Mouse (Mus musculus) frontal cortex, postnatal 36 days (tissue): ENCODE measurements around the gene Glis3.

ENCODE experiments used
- DNase-seq, 2 experiments: peaks; one replicate each; pipeline ENCODE4 v3.0.0; 2022; ENCODE audit warnings: low spot score in 2 of 2

Gene Glis3

DNA sequence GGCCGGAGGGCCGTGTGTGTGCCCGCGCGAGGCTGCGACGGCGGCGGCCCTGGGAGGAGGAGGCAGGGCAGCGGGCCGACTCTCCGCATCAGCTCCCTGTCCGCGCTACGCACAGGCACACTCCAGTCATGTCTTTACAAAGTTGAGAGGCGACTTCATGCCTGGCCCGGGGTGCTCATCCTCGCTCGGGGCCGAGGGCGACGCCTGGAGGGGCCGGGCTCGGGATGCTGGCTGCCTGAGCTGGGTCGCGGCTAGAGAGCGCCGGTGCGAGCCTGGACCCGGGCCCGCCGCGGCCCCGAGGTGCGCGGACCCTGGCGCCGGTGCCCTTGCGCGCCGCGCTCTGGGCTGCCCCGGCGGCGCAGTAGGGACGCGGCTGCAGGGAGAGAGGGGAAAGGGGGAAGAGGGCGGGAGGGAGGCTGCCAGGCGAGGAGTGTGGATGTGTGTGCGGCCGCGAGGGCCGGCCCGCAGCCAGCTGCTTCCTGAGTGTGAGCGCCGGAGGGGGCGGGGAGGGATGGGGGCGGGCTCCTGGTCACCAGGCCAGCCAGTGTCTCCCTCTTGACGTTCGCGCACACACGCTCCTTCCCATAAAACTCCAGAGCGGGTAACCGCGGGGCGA is at the start of gene Glis3:
TSS of gene Glis3 (minus strand) at position 302 of the 616 bp plus-strand sequence.
- peak in 1 of 2 experiments; percentile 13 for DNase-seq

- peak; percentile 64 to 87 for DNase-seq
Observed at GRCm38 (mm10) chr19:28726161-28726880, 46.4 kb upstream of the Glis3 start.

- no peak for DNase-seq
Observed at GRCm38 (mm10) chr19:28724641-28725040, 44.8 kb upstream of the Glis3 start.

DNA sequence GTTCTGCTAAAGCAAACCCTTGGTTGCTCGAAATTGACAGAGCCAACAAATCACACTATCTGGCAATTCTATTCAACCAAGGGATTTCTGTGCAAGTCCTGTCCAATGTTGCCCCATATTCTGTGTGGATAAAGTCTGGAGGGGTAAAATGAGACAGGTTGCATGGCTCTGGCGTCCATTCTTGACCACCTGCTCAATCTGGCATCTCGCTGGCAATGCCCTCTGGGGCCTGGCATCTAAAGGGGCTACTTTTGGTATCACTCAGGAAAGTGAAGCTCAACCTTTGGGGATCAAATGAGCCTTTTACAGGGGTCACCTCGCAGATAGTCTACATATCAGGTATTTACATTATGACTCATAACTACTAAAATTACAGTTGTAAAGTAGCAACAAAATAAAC is 42.7 kb upstream of the Glis3 start:
- DNase-seq, result no peak

DNA sequence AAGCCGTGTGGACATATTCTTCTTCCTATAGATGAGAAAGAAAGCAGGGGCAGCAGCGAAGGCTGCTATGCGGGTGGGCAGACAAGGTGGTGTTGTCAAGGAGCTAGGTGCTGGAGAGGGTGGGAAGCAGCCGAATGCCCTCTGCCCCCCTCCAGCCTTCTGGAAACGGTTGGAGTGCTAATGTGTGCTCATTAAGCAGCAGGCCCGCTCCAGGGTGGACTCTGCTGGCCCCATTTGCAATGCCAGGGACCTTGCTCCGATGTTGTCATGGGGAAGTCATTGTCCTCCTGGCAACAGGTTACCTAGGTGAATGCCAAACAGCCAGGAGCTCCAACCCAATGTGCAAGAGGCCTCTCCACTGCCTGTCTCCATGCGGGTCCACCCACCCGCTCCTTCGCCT is 42.0 kb upstream of the Glis3 start:
- no peak for DNase-seq

- DNase-seq, result no peak
Observed at GRCm38 (mm10) chr19:28720016-28720415, 40.1 kb upstream of the Glis3 start.

DNA sequence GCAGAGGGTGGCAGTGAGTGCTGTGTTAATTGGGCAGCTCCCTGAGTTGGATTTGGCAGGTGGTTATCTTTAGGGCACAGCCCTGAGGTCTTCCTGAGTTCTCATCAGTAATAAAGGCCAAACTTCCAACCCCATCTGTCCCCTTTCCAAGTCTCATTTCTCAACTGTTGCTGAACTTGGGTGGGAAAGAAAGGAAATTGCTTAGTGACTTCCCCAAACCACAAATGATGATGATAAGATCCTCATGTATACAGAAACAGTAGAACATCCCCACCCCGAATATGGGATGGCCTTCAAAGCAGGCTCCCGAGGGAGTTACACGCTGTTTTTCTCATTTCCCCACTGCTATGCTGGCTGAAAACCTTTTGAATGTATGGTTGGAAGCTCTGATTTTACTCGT is 34.8 kb upstream of the Glis3 start:
- DNase-seq, result no peak

DNA sequence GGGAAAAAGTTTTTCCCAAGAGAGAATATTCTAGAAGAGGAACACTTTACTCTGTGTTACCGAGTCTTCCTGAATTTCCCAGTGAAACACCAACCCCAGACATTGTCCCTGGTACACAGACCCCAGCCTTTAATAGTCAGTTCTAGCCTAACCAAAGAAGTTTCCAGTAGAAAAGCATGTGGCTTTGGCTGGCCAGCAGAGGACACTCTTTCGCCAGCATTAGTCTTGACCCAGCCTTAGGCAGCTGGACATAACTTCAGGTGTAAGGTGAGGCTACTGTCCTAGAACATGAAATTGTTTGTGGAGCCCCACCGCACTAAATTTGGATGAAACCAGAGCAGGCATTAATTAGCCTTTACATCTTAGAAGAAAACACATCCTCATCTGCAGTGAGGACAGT is 17.8 kb upstream of the Glis3 start:
- DNase-seq, result no peak

DNA sequence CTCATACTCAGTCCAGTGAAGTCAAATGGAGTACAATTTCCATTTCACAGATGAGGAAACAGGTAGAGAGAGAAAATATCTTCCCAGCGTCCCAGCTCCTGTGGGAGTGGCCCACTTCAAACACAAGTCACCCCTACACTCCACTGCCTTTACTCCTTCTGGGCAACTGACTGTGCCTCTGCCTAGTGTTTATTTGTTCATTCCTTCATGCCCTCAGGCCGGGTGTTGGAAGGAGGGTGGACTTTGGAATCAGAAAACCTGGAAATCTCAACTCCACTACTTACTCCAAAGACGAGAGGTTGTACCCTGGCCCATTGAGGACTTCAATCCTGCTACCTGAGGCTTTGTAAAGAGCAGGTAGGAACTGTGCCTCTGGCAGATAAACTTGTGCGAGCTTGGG is 6.5 kb upstream of the Glis3 start:
- DNase-seq, result no peak

- DNase-seq, result no peak
Observed at GRCm38 (mm10) chr19:28685484-28685883, 5.6 kb upstream of the Glis3 start.

DNA sequence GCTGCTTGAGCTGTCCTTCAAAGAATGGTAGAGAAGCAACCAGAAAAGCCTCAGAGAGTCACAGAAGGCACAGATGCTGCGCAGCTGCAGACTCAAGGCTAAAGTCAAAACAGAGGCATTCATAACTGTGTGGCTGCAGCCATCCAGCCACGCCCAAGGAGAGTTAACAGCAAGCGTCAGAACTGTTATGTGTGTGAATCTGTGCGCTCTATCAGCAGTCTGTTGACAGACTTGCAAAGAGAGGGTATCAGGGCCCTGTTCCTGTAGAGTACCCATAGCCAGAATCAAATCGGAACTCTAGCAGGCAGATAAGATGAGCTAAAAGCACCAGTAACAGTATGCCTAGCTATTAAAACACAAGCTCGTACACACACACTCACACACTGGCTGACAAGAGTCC is 4.5 kb upstream of the Glis3 start:
- no peak for DNase-seq

DNA sequence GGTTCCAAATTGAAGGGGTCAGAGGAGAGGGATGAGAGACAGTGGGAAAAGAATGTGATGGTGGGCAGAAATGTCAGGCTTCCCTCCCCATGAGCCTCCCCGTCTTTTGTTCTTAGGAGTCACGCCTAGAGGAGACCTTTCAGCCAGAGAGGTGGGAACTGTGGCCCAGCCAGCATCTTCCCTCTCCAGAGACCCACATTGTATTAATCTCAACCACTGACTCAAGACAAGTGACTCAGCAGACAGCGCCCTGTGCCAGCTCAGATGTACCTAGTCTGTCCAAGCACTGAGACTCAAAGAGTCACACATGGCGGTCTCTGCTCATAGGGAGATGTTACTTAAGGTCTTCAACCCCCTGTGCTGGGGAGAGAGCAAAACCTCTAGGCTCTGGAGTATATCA is 3.5 kb upstream of the Glis3 start:
- no peak for DNase-seq

DNA sequence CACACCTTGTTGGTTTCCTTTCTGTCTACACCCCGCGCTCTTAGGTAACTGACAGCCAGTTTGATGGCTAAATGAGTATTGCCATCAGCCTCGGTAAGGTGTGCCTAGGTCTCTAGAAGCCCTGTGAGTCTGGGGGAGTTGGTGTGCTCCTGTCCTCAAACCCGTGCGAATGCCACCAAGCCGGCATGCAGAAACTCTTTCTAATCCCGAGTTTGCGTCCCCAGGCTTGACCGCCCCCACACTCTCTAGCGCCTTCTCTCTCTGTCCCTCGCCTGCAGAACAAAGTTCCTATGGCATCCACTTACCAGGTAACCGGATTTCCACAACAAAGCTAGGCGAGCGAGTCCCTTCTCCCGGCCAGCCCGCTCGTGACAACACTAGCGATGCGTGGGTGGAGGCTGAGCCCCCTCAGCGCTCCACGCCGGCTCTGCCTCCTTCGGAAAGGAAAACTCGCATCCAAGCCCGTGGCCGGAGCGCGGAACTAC is 544 bp downstream of the Glis3 start:
- DNase-seq, result peak in 1 of 2 experiments; percentile 30

DNA sequence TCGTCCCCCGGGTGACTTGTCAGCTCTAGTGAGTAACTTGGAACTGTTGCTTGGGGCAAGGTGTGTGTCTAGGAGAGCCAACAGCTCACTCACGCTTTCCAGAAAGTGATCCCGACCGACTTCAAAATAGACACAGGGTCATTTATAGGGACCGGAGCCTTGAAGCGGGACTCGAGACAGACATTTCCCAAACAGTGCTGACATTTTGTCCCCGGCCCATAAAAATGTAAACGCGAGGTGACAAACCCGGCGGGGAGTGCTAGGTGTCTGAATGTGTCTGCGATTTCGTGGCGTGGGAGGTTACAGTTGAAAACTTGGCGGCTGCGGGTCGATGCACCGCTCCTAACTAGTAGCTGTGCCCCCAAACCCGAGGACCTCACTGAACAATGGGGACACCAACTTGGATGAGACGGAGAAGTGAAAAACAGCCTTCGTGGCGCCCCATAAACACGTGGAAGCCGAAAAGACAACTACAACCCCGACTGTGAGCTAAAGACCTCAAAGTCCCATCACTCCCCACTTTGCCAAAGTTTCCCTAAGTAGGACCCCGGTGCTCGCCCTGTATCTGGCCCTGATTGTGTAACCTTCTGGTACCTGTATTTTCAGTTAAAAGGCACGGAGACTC is 1.1 kb downstream of the Glis3 start:
- no peak for DNase-seq

DNA sequence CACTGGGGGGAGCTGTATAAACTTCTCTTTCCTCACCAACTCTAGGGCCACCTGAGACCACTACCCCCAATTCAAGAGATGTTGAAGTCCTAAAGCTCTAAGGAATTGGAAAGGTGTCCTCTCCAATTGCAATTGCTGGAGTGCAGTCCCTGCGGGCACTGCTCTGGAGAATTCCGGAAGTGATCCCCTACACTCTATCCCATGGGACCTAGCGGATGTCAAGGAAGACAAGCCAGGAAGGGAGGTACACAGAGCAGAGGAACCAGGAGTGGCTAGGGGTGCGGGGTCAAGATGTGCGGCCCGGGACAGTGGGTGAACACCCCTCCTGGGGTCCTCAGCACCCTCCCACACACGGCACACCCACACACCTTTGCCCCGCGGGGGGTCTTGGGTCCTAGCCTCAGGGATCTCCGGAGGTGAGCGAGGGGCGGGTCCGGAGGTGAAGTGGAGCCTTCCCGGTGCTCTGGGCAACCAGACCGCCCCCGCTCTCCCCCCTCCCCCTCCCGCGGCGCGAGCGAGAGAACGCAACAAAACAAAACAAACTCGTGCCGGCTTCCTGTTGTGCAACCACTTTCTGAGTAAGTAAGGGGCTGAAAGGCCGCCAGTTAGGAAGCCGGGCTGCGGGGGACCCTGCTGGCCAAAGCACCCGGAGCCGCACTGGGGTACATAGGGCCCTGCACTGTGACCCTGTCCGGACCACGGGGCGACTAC is 2.0 kb downstream of the Glis3 start:
- no peak for DNase-seq

DNA sequence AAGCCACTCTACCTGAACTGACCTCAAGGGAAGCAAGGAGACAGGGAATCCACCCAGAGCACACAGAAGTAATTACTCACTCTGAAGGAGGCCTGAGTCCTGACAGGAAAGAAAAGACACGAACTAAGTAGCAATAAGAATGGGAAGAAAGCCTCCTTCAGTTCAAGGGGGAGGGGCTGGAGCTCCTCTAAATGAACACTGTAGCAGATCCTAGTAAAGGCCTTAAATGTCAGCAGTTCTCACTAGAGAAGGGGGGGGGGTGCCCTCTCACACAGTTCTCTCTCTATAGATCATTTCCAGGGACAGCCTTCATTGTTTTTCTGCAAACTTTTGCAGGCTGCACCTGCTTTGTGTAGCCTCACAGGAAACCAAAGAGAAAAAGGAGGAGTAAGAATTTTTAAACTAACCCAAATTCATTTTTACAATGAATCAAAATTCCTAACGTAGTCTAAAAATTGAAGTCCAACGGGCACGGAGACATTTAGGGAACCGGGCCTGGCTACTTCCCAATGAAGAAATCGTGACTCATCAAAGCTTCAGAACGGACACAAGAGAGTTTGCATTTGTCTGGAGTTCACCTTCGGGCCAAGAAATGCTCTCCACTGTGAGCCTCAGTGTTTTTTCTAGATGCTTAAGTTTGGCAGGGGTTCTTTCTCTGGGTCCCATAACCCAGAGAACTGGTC is 2.7 kb downstream of the Glis3 start:
- peak in 1 of 2 experiments; percentile 3 for DNase-seq

DNA sequence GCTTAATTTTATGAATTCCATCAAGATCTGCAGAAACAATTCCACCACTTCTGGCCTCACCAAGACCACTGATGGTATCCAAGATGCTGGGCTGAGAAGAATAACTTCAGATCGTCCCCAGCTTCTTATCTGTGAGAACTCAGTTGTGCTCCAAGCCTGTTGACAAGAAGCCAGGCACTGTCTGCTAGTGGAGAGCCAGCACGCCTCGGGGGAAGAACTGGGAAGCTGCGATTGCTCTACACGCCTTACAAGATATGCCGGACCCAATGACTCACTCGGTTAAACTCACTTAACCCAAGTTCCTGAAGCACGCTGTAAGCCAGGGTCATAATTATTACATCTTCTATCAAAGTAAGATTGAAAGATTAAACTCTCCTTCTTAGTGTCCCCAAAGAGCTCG is 16.1 kb downstream of the Glis3 start:
- DNase-seq, result no peak

- no peak for DNase-seq
Observed at GRCm38 (mm10) chr19:28663148-28663547, 16.7 kb downstream of the Glis3 start.

GRCm38 (mm10) chr19:28662474-28662873 is 17.4 kb downstream of the Glis3 start:
- no peak for DNase-seq

GRCm38 (mm10) chr19:28660912-28661311 is 19.0 kb downstream of the Glis3 start:
- DNase-seq, result no peak

GRCm38 (mm10) chr19:28657686-28658195 is 22.1 kb downstream of the Glis3 start:
- DNase-seq, result no peak

GRCm38 (mm10) chr19:28656882-28657281 is 23.0 kb downstream of the Glis3 start:
- no peak for DNase-seq
